In the genomic region with DNA sequence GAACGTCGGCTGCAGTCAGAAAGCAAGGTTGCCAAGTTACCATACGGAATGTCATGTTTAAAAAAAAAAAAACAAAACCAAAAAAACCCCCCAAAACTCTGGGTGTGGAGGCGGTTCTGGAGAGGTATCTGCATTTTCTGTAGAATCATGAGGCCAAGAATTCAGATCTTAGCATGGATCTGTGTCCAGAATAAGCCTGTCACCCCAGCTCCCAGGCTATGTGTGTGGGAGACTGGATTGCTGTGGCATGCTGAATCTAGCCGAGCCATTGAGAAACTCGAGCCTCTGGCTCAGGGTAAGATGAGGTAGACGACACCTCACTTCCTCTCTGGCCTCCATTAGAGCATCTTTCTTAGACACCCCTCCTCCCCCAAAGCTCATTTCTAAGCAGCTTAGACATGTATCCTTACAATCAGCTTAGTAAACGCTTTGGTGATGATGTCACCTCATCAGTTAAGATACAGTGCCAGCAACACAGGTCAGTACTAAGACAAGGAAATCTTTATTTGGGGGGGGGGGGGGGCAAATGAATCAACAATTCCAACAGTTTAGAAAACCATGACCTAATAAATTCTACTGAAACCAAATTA, we compare ENCODE assay signal across 17 mouse cellular contexts. TPM values are rescaled to one million over a fixed set of nuclear protein-coding genes. Genes with fewer than 3 reads are reported as not detected.
DNase-seq lines count a peak whose midpoint lies in the region; TF ChIP-seq lines count a peak whose summit lies in the region.
"Had no signal": no experiment of that assay in that cellular context is flagged by ENCODE, and none has a peak within 500 bp of the region (broad histone marks: within the 10 kb centered on the region; RNA-seq: fewer than 3 reads in every experiment).

No protein-coding gene starts in this region.

- peak overlapping the region; percentile 68 for H3K27ac ChIP-seq in left cerebral cortex, adult 2 months
- H3K27ac ChIP-seq: hindbrain, embryonic 15.5 days; liver, embryonic 15.5 days; stomach, embryonic 15.5 days had no signal

- intact Hi-C loops in left cerebral cortex, adult 2 months (cut with DNase I) = loop anchor here (2.0 kb wide), 1 partner anchor 64 kb away; no protein-coding TSS in a partner anchor

- DNase-seq in frontal cortex, adult 2 months (ENCODE audit: extremely low spot score in 1 of 2, low spot score in 1 of 2) = peak; percentile 55 to 73
- no peak for DNase-seq in frontal cortex, postnatal 25 days (ENCODE audit: low spot score in 2 of 2)
- peak; percentile 29 to 38 for DNase-seq in left cerebral cortex, adult 2 months (ENCODE audit: extremely low spot score in 1 of 2, low spot score in 2 of 2)
- DNase-seq in left cerebral cortex, adult 11 months (ENCODE audit: low spot score) = no peak
- peak; percentile 49 for DNase-seq in Muller cell, postnatal 12 days (ENCODE audit: inconsistent ontology term)
- peak; percentile 48 to 71 for DNase-seq in frontal cortex, postnatal 36 days (ENCODE audit: low spot score in 2 of 2)
- DNase-seq in thymus, postnatal 14 days = no peak
- no peak for DNase-seq in urinary bladder, adult 2 months (ENCODE audit: low spot score)
- DNase-seq: cerebellum, postnatal 14 days; gastrocnemius, postnatal 25 days; heart, postnatal 10 days; kidney, adult 11 months; kidney, postnatal 14 days; lung, postnatal 10 days had no signal

- TF ChIP-seq CTCF in left cerebral cortex, adult 2 months (IDR thresholded peaks at IDR 0.05) = no peak

- no peak overlapping the region for H3K4me3 ChIP-seq in left cerebral cortex, adult 2 months
- H3K4me3 ChIP-seq: hindbrain, embryonic 15.5 days; liver, embryonic 15.5 days; stomach, embryonic 15.5 days had no signal

RNA-seq across cellular contexts. Expression of a gene that starts 50.9 kb away (rescaled TPM):
- polyA plus RNA-seq in frontal cortex, adult 2 months (2012; rRNA removed) = 137 and 158 TPM in 2 replicates
- 100 to 1,000 TPM; 197 to 200 TPM for total RNA-seq in left cerebral cortex, adult 2 months (2021)
- polyA plus RNA-seq in urinary bladder, adult 2 months (2012; rRNA removed) = 111 and 116 TPM in 2 replicates

Comparison
In these comparisons a context has a peak if more than half of its experiments do, and no peak if none do; other contexts are left out.
1. DNase-seq: peak in frontal cortex, adult 2 months (2 of 2), left cerebral cortex, adult 2 months (2 of 2), Muller cell, postnatal 12 days (single experiment) and frontal cortex, postnatal 36 days (2 of 2); none in frontal cortex, postnatal 25 days (0 of 2), left cerebral cortex, adult 11 months (single experiment), thymus, postnatal 14 days (single experiment) and urinary bladder, adult 2 months (single experiment).